Mouse (Mus musculus) myocyte (in vitro differentiated cells): ENCODE measurements around the gene Creld2.

Source experiments
- CEBPB ChIP-seq: IDR thresholded peaks from 2 replicates; pipeline ENCODE4 v1.6.1; 2011; ENCODE audit warnings: mild to moderate bottlenecking, moderate library complexity; ENCODE audit not compliant: poor library complexity, insufficient read depth, severe bottlenecking
- POLR2A ChIP-seq: IDR thresholded peaks from one replicate; pipeline ENCODE4 v1.6.1; 2011; ENCODE audit warnings: low read depth, mild to moderate bottlenecking, control low read depth, moderate library complexity; ENCODE audit not compliant: insufficient read length

DNA sequence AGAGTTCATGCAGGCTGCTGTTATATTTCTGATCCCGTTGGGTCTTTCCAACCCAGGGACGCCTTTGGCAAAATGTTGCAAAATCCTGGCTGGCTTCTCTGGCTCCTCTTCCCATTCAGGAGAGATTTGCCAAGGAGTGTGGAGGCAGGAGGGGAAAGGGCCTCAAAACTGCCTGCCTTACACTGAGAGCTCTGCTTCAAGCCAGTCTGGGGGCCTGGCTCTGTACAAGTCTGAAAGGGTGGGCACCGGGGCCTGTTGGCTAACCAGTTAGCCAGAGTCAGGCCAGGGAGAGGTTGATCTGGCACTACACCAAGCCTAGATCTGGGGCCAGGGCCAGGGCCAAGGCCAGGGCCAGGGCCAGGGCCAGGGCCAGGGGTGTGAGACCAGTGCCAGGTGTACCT is 38.7 kb downstream of the Creld2 start:
- TF ChIP-seq POLR2A: no peak
- no peak for TF ChIP-seq CEBPB
